Mouse (Mus musculus) left cerebral cortex, postnatal 10 days (tissue): Measurements from ENCODE around the gene Gm21060. TPM values are rescaled to one million over a fixed set of nuclear protein-coding genes. Genes with fewer than 3 reads are reported as not detected.

ENCODE experiments used
- total RNA-seq, 2 experiments: library from RNA; stranded (reverse); gene quantifications; 2 replicates each; pipeline ENCODE4 v1.2.3; 2021

Gene Gm21060
- total RNA-seq, 2 experiments from 2014 or later = not detected

Other genes with a start within 250 kb of the Gm21060 start
- gene Zfp950, start 156.2 kb downstream of the Gm21060 start, total RNA-seq = 10 to 100 TPM; 32.4 to 35.3 TPM
- gene Gm7102, start 120.8 kb downstream of the Gm21060 start, total RNA-seq = under 1 TPM; 0.26 to 0.75 TPM
- gene Gm6020, start 113.2 kb downstream of the Gm21060 start, total RNA-seq = not detected
- gene Csf2ra, start 68.6 kb downstream of the Gm21060 start, total RNA-seq = 10 to 100 TPM; 36.2 to 42.3 TPM